Mouse (Mus musculus) retina, postnatal 7 days (tissue): ENCODE data around the gene 1700022I11Rik.
"Not testable (repeated sequence)": the region's sequence is repeated elsewhere in the genome, so short reads cannot be mapped to it uniquely, and the experiment has no call there.

Source experiments
- DNase-seq: peaks from one replicate; pipeline ENCODE4 v3.0.0-alpha.2; 2012; ENCODE audit warnings: low read depth, low spot score

Gene 1700022I11Rik

GRCm38 (mm10) chr4:42951206-42952195, 17.9 kb upstream of the 1700022I11Rik start:
- DNase-seq: no peak

DNA sequence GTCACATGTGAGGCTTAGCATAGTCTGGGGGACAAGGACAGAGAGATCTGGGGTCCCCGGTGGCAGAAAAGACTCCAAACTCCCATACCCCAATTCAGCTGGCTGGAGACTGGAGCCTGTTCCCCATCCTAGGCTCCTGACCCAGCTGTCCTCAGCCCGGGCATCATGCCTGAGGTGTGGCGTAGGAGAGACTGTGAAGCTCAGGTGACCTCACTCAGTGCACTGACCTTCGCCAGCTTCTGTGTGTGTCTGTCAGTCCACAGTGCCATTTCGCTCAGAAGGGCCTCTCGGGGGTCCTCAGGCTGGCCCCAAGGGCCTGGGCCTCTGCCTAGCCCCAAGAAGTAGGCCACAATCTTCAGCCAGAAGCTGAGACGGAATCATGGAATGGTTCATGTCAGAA, 16.8 kb upstream of the 1700022I11Rik start:
- no peak for DNase-seq

GRCm38 (mm10) chr4:42953435-42954094, 15.8 kb upstream of the 1700022I11Rik start:
- DNase-seq: no peak

DNA sequence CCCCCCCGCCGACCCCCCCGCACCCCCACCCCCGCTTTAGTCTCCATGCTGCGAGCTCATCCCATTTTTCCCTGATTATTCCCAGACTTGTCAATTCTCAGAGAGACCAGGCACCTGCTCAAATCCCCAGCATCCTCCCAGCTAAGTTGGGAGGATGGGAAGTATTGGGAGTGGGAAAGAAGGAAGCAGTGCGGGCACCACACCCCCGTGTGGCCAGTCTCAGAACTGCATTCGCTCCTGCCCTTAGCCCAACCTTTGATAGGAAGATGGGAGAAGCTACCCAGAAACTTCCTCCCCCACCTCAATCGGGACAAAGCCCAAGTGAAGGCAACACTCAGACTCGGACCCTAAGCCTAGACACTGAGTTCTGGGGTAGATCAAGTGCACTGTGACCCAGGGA, 15.1 kb upstream of the 1700022I11Rik start:
- DNase-seq: peak; percentile 55

GRCm38 (mm10) chr4:42955200-42955599, 14.2 kb upstream of the 1700022I11Rik start:
- DNase-seq: no peak

DNA sequence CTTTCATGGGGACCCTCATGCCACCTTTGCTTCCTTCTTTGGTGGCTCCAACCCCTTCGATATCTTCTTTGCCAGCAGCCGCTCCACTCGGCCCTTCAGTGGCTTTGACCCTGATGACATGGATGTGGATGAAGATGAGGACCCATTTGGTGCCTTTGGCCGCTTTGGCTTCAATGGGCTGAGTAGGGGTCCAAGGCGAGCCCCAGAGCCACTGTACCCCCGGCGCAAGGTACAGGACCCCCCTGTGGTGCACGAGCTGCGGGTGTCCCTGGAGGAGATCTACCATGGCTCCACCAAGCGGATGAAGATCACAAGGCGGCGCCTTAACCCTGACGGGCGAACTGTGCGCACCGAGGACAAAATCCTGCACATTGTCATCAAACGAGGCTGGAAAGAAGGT, 12.8 kb upstream of the 1700022I11Rik start:
- DNase-seq: no peak

GRCm38 (mm10) chr4:42957306-42957705, 12.1 kb upstream of the 1700022I11Rik start:
- no peak for DNase-seq

GRCm38 (mm10) chr4:42957979-42958378, 11.4 kb upstream of the 1700022I11Rik start:
- DNase-seq: no peak

DNA sequence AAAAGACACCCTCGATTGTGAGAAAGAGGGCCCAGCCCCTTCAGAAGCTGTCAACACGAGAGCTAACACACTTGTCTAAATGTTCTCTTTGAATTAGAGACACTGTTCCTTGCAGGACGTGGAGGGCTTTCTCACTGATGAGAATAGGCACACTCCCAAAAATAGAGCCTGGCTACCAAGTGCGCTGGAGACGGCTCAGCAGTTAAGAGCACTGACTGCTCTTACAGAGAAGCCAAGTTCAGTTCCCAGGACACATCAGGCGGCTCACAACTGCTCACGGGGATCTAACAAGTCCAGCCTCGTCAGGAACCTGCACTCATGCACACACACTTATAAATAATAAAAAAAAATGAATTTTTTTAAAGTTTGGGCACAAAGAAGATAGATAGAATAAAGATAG, 10.5 kb upstream of the 1700022I11Rik start:
- no peak for DNase-seq

GRCm38 (mm10) chr4:42959382-42959781, 10.0 kb upstream of the 1700022I11Rik start:
- DNase-seq: no peak

GRCm38 (mm10) chr4:42961592-42961991, 7.8 kb upstream of the 1700022I11Rik start:
- DNase-seq: peak; percentile 43

DNA sequence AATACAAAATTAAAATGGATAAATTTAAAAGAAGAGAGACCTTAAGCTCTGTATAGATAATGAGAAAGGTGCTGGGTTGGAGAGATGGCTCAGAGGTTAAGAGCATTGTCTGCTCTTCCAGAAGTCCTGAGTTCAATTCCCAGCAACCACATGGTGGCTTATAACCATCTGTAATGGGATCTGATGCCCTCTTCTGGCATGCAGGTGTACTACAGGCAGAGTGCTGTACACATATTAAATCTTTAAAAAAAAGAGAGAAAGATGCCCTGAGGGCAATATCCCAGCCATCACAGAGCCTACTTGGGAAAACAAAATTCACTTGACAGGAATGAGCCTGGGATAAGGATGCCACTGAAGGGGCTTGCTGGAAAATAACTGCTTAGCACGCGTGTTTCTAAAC, 5.9 kb upstream of the 1700022I11Rik start:
- DNase-seq: no peak

GRCm38 (mm10) chr4:42965039-42965719, 4.2 kb upstream of the 1700022I11Rik start:
- peak; percentile 55 for DNase-seq

GRCm38 (mm10) chr4:42972952-42973351, 3.5 kb downstream of the 1700022I11Rik start:
- DNase-seq: no peak

DNA sequence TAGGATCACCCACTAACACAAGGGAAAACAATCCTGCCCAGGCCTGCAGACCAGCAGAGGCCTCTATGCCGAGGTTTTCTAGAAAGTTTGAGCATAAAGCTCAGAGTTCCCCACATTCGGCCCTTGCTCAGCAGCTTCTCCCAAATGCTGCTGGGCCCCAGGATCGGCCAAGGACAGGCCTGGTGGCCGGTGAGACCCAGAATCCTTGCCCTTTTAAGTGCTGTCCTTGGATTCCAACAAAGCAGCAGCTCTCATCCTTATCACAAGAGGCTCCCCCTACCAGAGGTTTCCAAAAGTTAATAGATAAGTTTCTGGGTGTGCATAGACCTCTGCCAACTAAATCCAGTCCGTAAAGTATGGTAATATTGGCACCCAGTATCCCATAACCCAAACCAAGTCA, 4.5 kb downstream of the 1700022I11Rik start:
- DNase-seq: no peak

- DNase-seq: no peak
Observed at GRCm38 (mm10) chr4:42978062-42978461, 8.7 kb downstream of the 1700022I11Rik start.

GRCm38 (mm10) chr4:42980467-42980866, 11.1 kb downstream of the 1700022I11Rik start:
- DNase-seq: not testable (repeated sequence)

- no peak for DNase-seq
Observed at GRCm38 (mm10) chr4:42988296-42988695, 18.9 kb downstream of the 1700022I11Rik start.

DNA sequence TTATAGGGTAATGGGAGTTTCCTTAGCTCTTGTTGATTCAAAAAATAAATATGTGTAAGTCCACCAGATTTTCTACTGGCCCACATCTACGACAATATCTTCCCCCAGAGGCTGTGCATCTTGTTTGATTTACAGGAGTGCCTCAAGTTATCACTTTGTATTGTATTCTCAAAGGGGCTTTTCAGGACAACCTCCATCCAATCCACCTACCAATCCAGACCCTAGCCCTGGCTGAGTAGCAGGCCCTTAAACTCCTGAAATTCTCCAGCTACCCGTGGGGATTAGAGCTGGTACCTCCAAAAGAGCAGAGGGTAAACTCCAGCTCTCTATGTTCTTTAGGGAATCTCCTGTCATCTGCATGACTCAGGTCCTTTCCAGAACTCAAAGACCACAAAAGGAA, 28.6 kb downstream of the 1700022I11Rik start:
- DNase-seq: no peak

GRCm38 (mm10) chr4:42999451-43000140, 30.2 kb downstream of the 1700022I11Rik start:
- peak; percentile 57 for DNase-seq
